Mouse (Mus musculus): Measurements from ENCODE around the gene Hccs.

- TF ChIP-seq GATA1 (IDR thresholded peaks at IDR 0.05; ENCODE audit: borderline replicate concordance, low read length) (no peak), FLI1 (IDR thresholded peaks at IDR 0.05; ENCODE audit: low read length) (no peak)
Observed at GRCm38 (mm10) chrX:169308559-169308958, 11.6 kb downstream of the Hccs start.
